Mouse (Mus musculus) Patski (cell line): ENCODE results near the gene Stn1. TPM values are rescaled to one million over a fixed set of nuclear protein-coding genes. Genes with fewer than 3 reads are reported as not detected.

Experiments
- ATAC-seq: fragments of 100-300 bp; one replicate; pipeline ENCODE4 v1.8.0; 2021
- CTCF ChIA-PET: fragments of 350-600 bp; sonication (Branson Sonifier 250); formaldehyde crosslinking; loops from one replicate; lab custom pipeline; 2022; ENCODE audit warnings: inconsistent platforms; lab: Charles Lee
- POLR2A ChIA-PET: fragments of 350-600 bp; sonication (Branson Sonifier 250); formaldehyde crosslinking; loops from one replicate; lab custom pipeline; 2022; ENCODE audit warnings: antibody characterized with exemption, inconsistent platforms; lab: Charles Lee
- DNase-seq: peaks from one replicate; pipeline ENCODE4 v3.0.0-alpha.2; 2011; ENCODE audit warnings: low read depth, low spot score
- H3K27me3 ChIP-seq: fragments of 371-371 bp; one replicate; pipeline ENCODE4 v1.5.1; 2021
- CTCF ChIP-seq: fragments of 100-300 bp; IDR thresholded peaks from one replicate; pipeline ENCODE4 v1.5.1; 2021
- in situ Hi-C: fragments of 300-500 bp; cut with MboI; formaldehyde crosslinking; loops from 3 replicates; pipeline ENCODE4 v1.11.1; 2018; ENCODE audit warnings: low pct_unique_long_range_greater_than_20kb, mixed read lengths
- polyA plus RNA-seq: library from polyadenylated mRNA; unstranded; gene quantifications from one replicate; pipeline ENCODE4 v1.2.3, GENCODE M21; 2021

Gene Stn1
- polyA plus RNA-seq, 1 experiment from 2014 or later: 18.3 TPM

GRCm38 (mm10) chr19:47455001-47455755 lies 82.1 kb downstream of the Stn1 start:
- ChIA-PET CTCF (interaction anchor here (1.1 kb wide), 1 partner anchor 10 kb away, joined by 3 read pairs; no protein-coding TSS in a partner anchor), POLR2A (no interaction called here)
- no peak for TF ChIP-seq CTCF
- H3K27me3 ChIP-seq: no peaks in the 10 kb centered on the region
- no peak for ATAC-seq
- DNase-seq: no peak
- in situ Hi-C loops: no loop called here

- DNase-seq (no peak), ATAC-seq (no peak)
- CTCF ChIA-PET: interaction anchor here (0.9 kb wide), 1 partner anchor 80 kb away, joined by 3 read pairs; no protein-coding TSS in a partner anchor
- TF ChIP-seq CTCF: no peak
- no peaks in the 10 kb centered on the region for H3K27me3 ChIP-seq
- POLR2A ChIA-PET: no interaction called here
- in situ Hi-C loops: no loop called here
Observed at GRCm38 (mm10) chr19:47454167-47455000, 82.9 kb downstream of the Stn1 start.

- ATAC-seq: no peak
- TF ChIP-seq CTCF: no peak
- in situ Hi-C loops: no loop called here
- DNase-seq: no peak
- ChIA-PET CTCF (interaction anchor here (0.9 to 1.2 kb wide), 2 partner anchors 15 to 79 kb away, joined by 3 to 4 read pairs; no protein-coding TSS in a partner anchor), POLR2A (no interaction called here)
- H3K27me3 ChIP-seq: no peaks in the 10 kb centered on the region
Observed at GRCm38 (mm10) chr19:47453352-47453751, 84.0 kb downstream of the Stn1 start.

- POLR2A ChIA-PET: no interaction called here
- in situ Hi-C loops: no loop called here
- ATAC-seq: no peak
Observed at GRCm38 (mm10) chr19:47452682-47453081, 84.6 kb downstream of the Stn1 start.

DNA sequence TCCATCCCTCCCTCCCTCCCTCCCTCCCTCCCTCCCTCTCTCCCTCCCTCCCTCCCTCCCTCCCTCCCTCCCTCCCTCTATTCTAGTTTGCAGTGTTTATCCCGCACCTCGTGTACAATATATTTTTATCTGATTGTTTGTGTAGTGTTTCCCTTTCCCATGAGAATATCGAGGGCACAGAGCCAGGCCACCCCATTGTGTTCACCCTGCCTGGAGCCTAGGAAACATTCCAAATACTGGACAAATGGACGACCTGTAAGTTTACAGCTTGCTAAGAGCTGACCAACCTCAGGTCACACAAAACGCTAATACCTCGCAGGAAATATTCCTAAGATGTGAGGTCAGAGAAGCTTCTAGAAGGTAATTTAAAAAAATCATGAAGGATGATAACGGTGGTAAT lies 85.1 kb downstream of the Stn1 start:
- CTCF ChIA-PET: interaction anchor here (1.2 kb wide), 1 partner anchor 14 kb away, joined by 4 read pairs; no protein-coding TSS in a partner anchor
- ATAC-seq (no peak), DNase-seq (no peak)
- TF ChIP-seq CTCF: no peak
- POLR2A ChIA-PET: no interaction called here
- H3K27me3 ChIP-seq: no peaks in the 10 kb centered on the region
- in situ Hi-C loops: no loop called here

More at GRCm38 (mm10) chr19:47452682-47453081, 84.6 kb downstream of the Stn1 start:
- CTCF ChIA-PET: interaction anchor here (1.2 kb wide), 1 partner anchor 14 kb away, joined by 4 read pairs; no protein-coding TSS in a partner anchor
- no peaks in the 10 kb centered on the region for H3K27me3 ChIP-seq
- no peak for DNase-seq
- no peak for TF ChIP-seq CTCF

- DNase-seq: no peak
- CTCF ChIA-PET: no interaction called here
- in situ Hi-C loops: no loop called here
Observed at GRCm38 (mm10) chr19:47451476-47452113, 85.7 kb downstream of the Stn1 start.

More at GRCm38 (mm10) chr19:47451476-47452113, 85.7 kb downstream of the Stn1 start:
- no peak for TF ChIP-seq CTCF
- ATAC-seq: no peak
- H3K27me3 ChIP-seq: no peaks in the 10 kb centered on the region
- POLR2A ChIA-PET: no interaction called here

Other genes with a start within 250 kb of the Stn1 start
- gene Sh3pxd2a, start 73.1 kb downstream of the Stn1 start, polyA plus RNA-seq: 37.3 TPM
- 50.5 TPM for gene Slk, start 42.2 kb upstream of the Stn1 start, polyA plus RNA-seq
- 0.03 TPM for gene Col17a1, start 154.6 kb upstream of the Stn1 start, polyA plus RNA-seq
- gene Sfr1, start 194.2 kb upstream of the Stn1 start, polyA plus RNA-seq: 130 TPM